Mouse (Mus musculus): ENCODE results near the gene Tcaf2. TPM values are rescaled to one million over a fixed set of nuclear protein-coding genes. Genes with fewer than 3 reads are reported as not detected.

Tcaf2 gene
- total and polyA plus RNA-seq, 3 experiments: not detected

DNA sequence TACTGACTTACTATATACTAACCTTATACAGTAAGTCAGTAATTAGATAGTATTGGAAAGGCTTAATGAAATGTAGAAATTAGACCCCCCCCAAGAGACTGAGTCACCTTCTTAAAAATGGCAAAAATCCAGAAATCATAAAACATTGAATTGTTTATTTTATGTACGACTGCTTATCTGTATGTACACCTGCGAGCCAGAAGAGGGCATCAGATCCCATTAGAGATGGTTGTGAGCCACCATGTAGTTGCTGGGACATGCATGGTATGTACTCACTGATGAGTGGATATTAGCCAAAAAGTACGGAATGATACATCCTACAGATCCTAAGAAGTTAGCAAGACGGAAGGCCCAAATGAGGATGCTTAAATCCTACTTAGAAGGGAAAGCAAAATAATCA, 13.7 kb downstream of the Tcaf2 start:
- Histone ChIP-seq H3K79me2 (ENCODE audit: control insufficient read depth, insufficient read depth, low read length, poor library complexity) (no peaks in the 10 kb centered on the region), H3K9me3 (replicated peaks; ENCODE audit: insufficient read depth, low read length) (no peaks in the 10 kb centered on the region), H3K4me1 (ENCODE audit: control insufficient read depth in 1 of 2, insufficient read depth in 2 of 2, low read length in 2 of 2) (no peaks in the 10 kb centered on the region), H3K36me3 (ENCODE audit: control insufficient read depth in 1 of 2, insufficient read depth in 2 of 2, low read length in 2 of 2) (no peaks in the 10 kb centered on the region), H3K9ac (ENCODE audit: control insufficient read depth, low read depth, low read length, poor library complexity, severe bottlenecking) (no peak overlapping the region), H3K27me3 (ENCODE audit: control insufficient read depth in 1 of 2, insufficient read depth in 2 of 2, low read length in 2 of 2) (no peaks in the 10 kb centered on the region), H3K4me3 (ENCODE audit: control insufficient read depth in 1 of 2, insufficient read depth in 1 of 2, low read depth in 2 of 2, low read length in 2 of 2) (no peak overlapping the region), H3K27ac (ENCODE audit: control insufficient read depth, low read depth, low read length) (no peak overlapping the region)
- DNase-seq (ENCODE audit: low read depth, low spot score): no peak
- no peak for TF ChIP-seq CHD1 (IDR thresholded peaks at IDR 0.05; ENCODE audit: low read depth, low read length)
- no peak for TF ChIP-seq NRF1 (IDR thresholded peaks at IDR 0.05; ENCODE audit: insufficient read depth, low read depth, low read length, poor library complexity, severe bottlenecking)
- no peak for TF ChIP-seq SIN3A (IDR thresholded peaks at IDR 0.05; ENCODE audit: low read length)
- no peak for TF ChIP-seq ZC3H11A (IDR thresholded peaks at IDR 0.05; ENCODE audit: low read depth, low read length)

GRCm38 (mm10) chr6:42616904-42617303, 28.1 kb downstream of the Tcaf2 start:
- H3K4me1 ChIP-seq (ENCODE audit: control insufficient read depth in 1 of 2, insufficient read depth in 2 of 2, low read length in 2 of 2): no peaks in the 10 kb centered on the region
- no peak for DNase-seq (ENCODE audit: low read depth, low spot score)

GRCm38 (mm10) chr6:42612218-42612617, 32.8 kb downstream of the Tcaf2 start:
- peak; percentile 9 for DNase-seq (ENCODE audit: low read depth, low spot score)
- no peak overlapping the region for H3K4me3 ChIP-seq (ENCODE audit: control insufficient read depth in 1 of 2, insufficient read depth in 1 of 2, low read depth in 2 of 2, low read length in 2 of 2)
- H3K27ac ChIP-seq (ENCODE audit: control insufficient read depth, low read depth, low read length): no peak overlapping the region
- no peaks in the 10 kb centered on the region for H3K4me1 ChIP-seq (ENCODE audit: control insufficient read depth in 1 of 2, insufficient read depth in 2 of 2, low read length in 2 of 2)
- H3K36me3 ChIP-seq (ENCODE audit: control insufficient read depth in 1 of 2, insufficient read depth in 2 of 2, low read length in 2 of 2): no peaks in the 10 kb centered on the region
- H3K9ac ChIP-seq (ENCODE audit: control insufficient read depth, low read depth, low read length, poor library complexity, severe bottlenecking): no peak overlapping the region
- no peak for TF ChIP-seq GATA1 (IDR thresholded peaks at IDR 0.05; ENCODE audit: low read depth, low read length)
- TF ChIP-seq CTCF (IDR thresholded peaks at IDR 0.05 in 2 of 3, conservative IDR thresholded peaks at IDR 0.05 in 1 of 3; ENCODE audit: control insufficient read depth in 1 of 3, insufficient read depth in 1 of 3, low read depth in 2 of 3, low read length in 3 of 3, poor library complexity in 1 of 3, severe bottlenecking in 1 of 3): peak in 1 of 3 experiments; percentile 44; a peak in 3 of 6 replicates
- TF ChIP-seq SMC3 (IDR thresholded peaks at IDR 0.05; ENCODE audit: low read depth, low read length): peak; percentile 53
- TF ChIP-seq RAD21 (IDR thresholded peaks at IDR 0.05; ENCODE audit: low read depth, low read length): peak; percentile 7
- no peaks in the 10 kb centered on the region for H3K9me3 ChIP-seq (replicated peaks; ENCODE audit: insufficient read depth, low read length)
- H3K79me2 ChIP-seq (ENCODE audit: control insufficient read depth, insufficient read depth, low read length, poor library complexity): no peaks in the 10 kb centered on the region
- no peaks in the 10 kb centered on the region for H3K27me3 ChIP-seq (ENCODE audit: control insufficient read depth in 1 of 2, insufficient read depth in 2 of 2, low read length in 2 of 2)

More at GRCm38 (mm10) chr6:42616904-42617303, 28.1 kb downstream of the Tcaf2 start:
- TF ChIP-seq TCF12 (IDR thresholded peaks at IDR 0.05; ENCODE audit: low read depth, low read length) (no peak), MYC (IDR thresholded peaks at IDR 0.05; ENCODE audit: low read depth, low read length) (no peak), SMC3 (IDR thresholded peaks at IDR 0.05; ENCODE audit: low read depth, low read length) (no peak), HCFC1 (IDR thresholded peaks at IDR 0.05; ENCODE audit: low read depth, low read length) (no peak), POLR2A (IDR thresholded peaks at IDR 0.05; ENCODE audit: control insufficient read depth in 1 of 2, insufficient read depth in 1 of 2, low read depth in 1 of 2, low read length in 2 of 2, poor library complexity in 1 of 2) (no peak)
- Histone ChIP-seq H3K79me2 (ENCODE audit: control insufficient read depth, insufficient read depth, low read length, poor library complexity) (no peaks in the 10 kb centered on the region), H3K27me3 (ENCODE audit: control insufficient read depth in 1 of 2, insufficient read depth in 2 of 2, low read length in 2 of 2) (no peaks in the 10 kb centered on the region), H3K9me3 (replicated peaks; ENCODE audit: insufficient read depth, low read length) (no peaks in the 10 kb centered on the region), H3K27ac (ENCODE audit: control insufficient read depth, low read depth, low read length) (no peak overlapping the region), H3K9ac (ENCODE audit: control insufficient read depth, low read depth, low read length, poor library complexity, severe bottlenecking) (no peak overlapping the region), H3K36me3 (ENCODE audit: control insufficient read depth in 1 of 2, insufficient read depth in 2 of 2, low read length in 2 of 2) (no peaks in the 10 kb centered on the region), H3K4me3 (ENCODE audit: control insufficient read depth in 1 of 2, insufficient read depth in 1 of 2, low read depth in 2 of 2, low read length in 2 of 2) (no peak overlapping the region)
